Mouse (Mus musculus): Measurements from ENCODE around the gene Mgat5.

Mgat5 gene

DNA sequence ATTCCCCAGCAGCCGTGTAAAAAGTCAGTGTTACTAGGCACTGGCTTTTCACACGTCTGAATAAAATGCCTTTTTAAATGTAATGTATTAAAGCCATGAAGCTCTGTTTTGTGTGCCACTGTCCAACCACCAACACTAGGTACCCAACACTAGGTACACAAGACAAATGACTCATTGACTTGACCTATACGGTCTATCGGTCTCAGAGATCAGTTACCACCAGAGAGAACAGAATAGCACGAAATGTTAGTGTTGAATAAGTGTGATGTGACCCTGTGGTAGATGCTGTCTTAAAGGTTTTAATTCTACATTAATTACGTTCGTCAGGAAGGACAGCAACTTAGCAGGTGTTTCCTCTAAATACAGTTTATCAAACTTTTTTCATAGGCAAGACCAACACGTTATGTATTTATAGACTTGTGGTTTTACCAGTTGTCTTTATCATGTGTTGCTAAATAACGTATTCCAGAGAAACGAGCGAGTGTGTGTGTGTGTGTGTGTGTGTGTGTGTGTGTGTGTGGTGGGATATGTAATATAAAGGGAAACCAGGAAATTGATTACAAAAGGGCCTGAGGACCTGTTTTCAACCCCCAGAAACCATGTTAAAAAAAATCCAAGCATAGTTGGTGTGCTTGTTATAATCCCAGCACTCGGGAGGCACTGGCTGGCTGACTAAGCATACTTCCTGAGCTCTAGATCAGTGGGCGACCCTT, 104.3 kb downstream of the Mgat5 start:
- no peak for DNase-seq

DNA sequence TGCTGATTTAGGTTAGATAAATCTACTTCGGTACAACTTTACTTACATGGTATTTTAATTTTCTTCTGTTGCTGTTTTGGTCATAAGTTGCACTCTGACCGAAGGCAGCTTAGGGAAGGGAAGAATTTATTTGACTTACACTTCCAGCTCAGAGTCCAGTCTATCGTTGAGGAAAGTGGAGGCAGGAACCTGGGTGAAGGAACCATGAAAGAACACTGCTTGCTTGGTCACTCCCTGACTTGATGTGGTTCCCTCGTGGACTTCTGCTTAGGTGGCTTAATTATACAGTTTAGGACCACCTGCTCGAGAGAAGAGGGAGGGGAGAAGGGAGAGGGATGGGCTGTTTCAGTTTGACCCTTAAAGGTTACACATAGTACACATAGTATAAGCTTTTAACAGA, 105.2 kb downstream of the Mgat5 start:
- no peak for DNase-seq

DNA sequence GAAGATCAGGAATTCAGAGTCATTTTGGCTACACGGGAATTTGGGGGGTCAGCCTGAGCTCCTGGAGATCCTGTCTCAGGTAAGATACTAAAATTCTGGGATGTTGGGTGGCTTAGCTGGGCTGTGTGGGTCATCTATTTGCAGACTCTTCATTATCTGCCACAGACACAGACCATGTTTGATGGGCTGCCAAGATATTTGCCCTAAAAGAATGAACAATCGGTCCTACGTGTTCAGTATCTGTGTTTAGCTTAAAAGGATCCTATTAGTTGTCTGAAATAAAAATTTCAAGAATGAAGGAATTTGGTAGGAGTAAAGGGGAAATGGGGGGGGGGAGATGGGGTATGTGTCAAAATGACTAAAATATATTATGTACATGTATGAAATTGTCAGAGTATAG, 105.9 kb downstream of the Mgat5 start:
- no peak for DNase-seq

DNA sequence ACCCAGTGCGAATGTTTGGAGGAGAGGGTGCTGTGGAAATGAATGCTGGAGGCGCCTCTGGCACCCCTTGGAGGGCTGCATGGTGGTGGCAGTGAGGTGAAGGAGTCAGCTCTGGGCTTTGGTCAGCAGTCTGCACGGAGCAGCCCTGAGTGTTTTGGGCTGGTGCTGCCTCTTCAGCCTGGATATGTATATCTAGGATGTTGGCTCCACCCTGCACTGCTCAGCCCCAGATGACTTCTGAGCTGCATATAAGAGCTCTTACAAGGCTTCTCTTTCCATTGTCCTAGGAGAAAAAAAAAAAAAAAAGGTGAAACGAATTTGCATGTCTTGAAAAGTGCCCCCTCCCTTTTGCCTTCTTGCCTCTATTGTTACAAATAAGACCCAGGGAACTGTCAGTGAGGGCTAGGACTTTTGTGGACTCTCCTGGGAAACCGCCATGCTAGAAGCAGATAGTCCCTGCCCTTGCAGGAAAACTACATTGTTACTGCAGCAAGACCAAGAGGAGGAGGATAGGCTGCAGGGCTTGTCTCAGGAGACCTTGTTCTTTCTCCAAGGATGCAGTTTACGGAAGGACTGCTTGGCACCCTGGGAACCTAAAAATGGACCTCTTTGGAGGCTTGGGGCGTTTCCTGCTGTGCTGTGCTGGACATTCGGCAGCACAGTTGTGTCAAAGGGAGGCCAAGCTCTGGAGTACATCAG, 109.0 kb downstream of the Mgat5 start:
- DNase-seq: no peak

DNA sequence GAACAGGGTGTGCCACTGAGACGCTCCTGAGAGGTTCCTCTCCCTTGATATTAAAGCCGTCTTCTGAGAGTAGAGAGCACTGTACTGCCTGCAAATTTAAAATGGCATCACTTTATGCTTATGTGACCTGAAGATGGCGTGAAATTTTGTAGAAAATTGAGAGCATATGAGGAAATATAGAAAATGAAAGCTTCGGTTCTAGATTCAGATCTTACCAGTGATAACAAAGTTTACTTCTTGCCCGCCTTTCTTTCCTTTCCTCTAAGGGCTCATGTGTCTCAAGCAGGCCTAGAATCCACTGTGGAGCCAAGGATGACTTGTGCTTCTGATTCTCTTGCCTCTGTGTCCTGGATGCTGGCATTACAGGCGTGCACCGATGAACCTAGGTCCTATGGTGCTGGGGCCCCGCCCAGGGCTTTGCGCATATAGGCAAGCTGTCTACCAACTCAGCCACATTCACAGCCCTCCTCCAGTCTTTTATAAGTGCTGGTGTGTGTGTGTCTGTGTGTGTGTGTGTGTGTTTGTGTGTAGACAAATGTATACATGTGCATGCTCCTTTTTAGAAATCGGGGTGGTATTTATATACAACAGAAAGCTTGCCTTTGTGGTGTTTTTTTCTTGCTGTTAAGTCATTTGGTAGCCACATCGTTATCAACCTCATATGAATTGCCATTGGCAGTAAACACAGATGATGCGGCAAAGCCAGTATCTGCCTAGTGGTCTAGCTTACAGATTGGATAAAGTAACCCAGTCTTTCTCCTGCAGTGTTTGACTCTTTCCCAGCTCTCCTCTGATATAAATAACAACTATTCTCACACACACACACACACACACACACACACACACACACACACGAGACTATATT, 111.2 kb downstream of the Mgat5 start:
- DNase-seq: no peak

DNA sequence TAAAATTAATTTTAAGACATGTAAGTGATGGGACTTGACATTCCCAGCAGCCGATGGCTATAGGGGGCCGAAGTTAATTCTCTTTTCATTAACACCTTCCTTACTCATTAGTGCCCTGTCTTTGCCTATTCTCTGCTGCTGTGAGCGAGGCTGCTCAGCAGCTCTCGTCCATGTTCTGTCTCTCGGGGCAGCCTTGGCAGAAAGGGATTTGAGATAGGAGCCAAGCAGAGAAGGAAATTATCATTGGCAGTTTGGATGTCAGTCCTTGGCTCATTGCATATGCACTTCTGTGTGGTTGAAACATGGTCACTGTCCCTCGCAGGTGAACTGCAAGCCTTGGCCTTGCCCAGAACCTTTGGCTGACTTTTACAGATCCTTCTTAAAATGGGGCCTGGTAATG, 111.8 kb downstream of the Mgat5 start:
- DNase-seq: no peak

DNA sequence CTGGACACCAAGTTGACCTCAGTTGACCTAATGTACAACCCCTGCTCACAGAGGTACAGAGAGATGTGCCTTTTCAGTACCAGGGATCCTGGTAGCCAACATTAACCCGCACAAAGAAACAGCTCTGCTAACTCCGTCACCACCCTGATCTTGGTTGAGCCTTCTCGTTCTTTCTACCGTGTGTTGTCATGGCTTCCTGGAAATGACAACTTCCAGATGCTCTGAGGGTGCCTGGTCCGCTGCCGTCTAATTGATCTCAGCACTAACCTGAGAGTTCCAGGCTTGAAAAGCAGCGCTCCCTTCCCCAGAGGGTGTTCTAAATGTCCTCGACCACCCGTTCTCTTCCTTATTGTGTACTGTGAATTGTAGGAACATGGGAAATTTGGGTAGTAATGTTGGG, 112.7 kb downstream of the Mgat5 start:
- DNase-seq: no peak

DNA sequence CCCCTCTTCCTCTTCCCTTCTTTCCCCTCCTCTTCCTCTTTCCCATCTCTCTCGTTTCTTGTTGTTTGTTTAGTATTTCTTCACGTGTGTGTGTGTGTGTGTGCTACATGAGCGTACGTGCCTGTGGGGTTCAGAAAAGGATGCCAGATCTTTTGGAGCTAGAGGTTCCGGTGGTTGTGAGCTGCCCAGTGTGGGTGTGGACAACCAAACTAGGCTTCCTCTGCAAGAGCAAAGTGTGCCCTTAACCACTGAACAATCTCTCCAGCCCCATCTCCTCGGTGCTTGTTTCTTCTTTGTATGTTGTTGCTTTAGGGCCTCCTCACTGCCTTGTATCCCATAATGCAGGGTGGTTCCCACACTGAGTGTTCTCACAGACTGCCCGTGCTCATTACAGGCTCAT, 113.7 kb downstream of the Mgat5 start:
- DNase-seq: no peak

DNA sequence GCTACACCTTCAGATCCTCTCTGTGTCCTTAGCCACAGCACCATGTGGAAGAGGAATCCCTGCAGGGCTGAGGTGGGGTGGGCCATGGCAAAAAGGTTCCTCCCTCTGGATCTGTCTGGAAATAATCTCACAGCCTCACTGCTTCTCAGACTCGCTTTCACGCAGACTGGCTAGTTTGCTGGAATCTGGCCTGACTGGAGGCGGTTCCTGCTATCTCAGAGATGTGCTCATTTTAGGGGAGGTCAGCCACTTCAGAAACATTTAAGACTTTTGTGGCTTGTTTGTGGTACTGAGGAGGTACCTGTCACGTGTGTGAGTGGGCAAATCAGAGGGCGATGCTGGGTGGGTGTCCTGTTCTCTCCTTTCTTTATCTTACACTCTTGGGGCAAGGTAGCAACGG, 115.0 kb downstream of the Mgat5 start:
- DNase-seq: no peak

DNA sequence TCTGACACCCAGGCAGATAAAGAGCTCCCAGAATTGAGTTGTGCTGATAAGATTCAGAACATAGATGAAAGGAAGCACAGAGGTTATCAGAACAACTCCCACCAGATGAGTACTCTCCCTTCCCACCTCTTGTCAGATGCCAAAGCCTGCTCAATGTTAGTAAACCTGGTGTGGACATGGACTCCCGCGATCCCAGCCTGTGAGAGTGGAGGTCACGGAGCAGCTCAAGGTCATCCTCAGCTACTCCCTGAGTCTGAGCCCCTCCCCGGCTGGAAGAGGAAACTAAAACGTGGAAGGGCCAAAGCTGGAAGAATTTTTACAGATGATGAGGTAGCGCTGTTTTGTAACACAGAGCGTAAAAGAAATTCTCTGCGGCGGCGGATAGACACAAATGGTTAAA, 116.1 kb downstream of the Mgat5 start:
- no peak for DNase-seq

DNA sequence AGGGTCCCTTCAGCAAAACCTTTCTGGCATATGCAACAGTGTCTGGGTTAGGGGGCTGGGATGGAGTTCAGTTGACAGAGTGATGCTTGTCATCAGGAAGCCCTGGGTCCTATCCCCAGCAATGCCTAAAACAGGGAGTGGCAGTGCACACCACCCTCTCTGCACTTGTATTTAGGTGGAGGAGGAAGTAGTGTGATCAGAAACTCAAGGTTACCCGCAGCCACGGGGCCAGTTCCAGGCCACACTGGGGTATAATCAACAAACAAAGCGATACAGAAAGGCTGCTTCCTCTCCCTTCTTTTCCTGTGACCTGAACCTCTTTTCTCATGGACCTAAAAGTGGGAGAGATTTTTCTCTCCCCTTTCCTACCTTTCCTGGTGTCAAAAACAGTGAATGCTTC, 116.8 kb downstream of the Mgat5 start:
- DNase-seq: no peak

DNA sequence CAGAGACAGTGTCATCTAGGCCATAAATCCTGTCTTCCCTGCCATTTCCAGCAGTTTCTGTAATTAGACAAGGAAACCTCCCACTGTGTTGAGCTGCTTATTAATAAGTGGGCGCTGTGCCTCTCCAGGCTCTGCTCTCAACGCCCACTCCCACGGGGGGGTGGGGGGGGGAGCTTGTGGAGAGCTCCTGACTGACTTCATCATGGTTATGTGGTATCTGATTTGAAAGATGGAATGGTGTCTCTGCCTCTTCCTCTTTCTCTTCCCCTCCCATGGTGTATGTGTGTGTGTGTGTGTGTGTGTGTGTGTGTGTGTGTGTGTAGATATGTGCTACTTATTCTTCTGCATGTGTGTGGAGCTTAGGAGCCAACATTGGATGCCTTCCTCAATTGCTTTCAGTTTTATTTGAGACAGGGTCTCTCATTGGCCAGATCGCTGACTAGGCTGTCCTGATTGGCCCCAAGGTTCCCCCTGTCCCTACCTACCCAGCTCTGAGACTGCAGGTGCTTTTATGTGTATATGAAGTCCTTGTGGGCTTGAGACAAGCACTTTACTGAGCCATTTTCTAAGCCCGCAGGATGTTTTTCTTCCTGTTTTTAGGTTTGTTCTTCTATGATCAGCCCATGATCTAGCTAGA, 117.5 kb downstream of the Mgat5 start:
- no peak for DNase-seq

DNA sequence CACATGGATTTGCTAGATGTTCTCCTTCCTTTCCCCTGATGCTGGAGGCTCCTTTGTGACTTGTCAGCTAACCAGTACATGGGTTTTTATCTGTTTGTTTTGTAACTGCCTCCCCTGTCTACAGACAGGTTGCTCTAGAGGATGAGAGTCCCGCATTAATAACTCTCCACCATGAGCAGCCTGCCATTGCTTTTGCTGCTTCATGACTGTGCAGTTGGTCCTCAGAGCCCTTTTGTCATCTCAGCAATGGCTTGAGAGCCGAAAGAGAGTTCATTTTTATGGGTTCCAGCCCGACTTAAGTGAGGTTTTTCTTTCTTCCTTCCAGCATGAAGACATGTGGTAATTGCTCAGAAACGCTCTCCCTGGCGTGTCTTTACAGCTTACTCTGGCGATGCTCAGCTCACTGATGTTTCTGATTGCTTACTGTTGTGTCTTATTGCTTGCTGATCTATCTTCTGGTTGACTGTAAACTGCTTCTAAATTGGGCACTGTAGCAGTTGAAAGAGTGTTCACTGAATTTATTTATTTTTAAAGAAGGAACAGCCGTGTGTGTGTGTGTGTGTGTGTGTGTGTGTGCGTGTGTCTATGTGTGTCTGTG, 120.9 kb downstream of the Mgat5 start:
- DNase-seq: no peak

DNA sequence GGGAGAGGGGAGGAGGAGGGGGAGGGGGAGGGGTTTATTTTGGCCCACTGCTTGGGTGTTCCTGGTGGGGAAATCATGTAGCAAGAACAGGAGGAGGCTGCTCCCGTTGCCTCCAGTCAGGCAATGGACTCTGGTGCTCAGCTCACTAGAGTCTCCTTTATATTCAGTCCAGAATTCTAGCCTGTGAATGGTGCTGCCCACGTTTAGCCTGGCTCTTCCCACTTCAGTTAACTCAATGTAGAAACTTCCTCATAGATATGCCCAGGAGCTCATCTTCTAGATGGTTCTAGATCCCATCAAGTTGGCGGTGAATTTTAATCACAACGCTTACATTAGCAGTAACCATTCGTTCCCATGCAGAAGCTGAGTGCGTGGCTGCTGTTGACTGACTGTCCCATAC, 123.0 kb downstream of the Mgat5 start:
- no peak for DNase-seq

DNA sequence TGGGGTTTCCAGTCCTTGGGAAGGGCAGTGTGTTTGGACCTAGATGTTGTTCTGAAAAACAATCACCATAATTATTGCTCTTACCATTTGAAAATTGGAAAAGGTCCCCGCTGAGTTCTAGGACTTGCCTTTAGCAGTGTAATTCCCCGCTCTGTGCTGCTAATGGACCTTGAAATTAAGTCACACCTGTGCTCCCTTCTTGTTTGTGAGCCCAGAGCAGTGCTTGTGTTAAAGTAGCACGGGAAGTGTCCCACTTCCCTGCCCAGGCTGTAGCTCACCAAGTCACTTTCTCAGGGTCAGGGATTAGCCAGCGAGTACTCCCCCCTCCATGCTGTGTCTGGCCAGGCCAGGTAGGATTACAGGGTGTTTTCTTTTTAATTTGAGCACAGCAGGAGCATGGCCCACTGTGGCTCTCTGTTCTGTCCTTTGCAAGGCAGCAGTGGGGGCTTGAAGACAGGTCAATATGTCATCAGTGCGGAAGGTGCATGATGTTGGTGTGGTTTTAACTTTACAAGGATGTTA, 123.6 kb downstream of the Mgat5 start:
- DNase-seq: no peak

DNA sequence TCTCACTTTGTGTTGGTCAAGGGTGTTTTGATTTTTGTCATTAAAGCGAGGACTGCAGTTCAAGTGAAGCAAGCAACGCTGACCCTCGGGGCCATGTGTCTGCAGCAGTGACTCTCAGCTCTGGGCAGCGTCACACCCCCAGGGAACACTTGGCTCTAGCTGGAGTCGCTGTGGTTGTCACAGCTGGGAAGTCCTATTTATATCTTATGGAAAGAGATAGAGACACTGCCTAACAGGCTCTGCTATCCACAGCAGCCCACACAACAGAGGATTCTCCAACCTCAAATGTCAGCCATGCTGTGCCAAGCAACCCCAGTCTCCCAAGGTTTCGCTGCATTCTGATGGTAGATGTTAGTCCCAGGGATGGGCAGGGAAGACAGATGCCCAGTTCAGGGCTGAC, 125.0 kb downstream of the Mgat5 start:
- peak; percentile 33 for DNase-seq

DNA sequence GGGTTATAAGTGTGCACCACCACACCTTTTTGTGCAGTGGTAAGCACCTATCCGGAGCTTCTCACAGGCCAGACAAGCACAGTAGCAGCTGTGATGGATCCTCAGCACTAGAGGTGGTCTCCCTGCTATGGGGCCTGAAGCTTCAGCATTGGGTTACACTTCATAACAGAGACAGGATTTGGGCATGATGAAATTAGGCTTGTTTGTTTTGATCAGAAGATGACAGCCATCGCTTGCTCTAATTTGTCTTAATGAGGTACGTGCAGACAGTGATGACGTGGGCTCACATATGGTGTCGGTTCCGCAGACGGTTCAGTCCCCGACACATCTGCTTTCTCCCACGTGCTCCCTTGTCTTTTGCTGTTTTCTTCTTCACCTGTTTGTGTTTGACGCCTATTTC, 132.9 kb downstream of the Mgat5 start:
- no peak for DNase-seq

DNA sequence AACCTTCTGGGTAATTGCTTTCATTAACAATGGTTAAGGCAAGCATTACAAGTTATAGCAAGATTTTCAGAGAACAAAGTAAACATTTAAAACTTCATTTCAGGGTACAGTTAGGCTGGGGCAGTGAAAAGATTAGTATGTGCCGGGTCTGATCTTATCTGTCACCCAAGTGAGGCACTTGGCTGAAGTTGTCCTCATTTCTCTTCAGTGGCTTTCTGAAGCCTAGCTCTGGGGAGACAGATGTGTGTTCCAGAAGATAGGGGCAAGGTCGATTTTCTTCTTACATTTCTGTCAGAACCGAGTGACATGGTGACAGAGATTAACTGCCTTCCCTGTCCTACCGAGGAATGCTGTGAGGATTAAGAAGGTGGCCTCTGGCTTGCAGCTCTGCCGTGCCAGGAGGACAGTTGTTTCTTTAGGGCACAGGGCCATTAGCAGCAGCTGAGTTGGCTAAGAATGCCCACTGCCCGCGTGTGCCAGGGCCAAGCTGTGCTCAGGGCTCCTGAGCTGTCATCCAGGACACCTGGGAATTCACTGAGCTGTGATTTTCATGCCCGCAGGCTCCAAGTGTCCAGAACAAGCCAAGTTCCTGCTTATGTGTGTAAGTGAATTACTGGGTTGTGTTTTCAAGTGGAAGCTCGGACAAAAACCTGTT, 134.1 kb downstream of the Mgat5 start:
- DNase-seq: no peak

DNA sequence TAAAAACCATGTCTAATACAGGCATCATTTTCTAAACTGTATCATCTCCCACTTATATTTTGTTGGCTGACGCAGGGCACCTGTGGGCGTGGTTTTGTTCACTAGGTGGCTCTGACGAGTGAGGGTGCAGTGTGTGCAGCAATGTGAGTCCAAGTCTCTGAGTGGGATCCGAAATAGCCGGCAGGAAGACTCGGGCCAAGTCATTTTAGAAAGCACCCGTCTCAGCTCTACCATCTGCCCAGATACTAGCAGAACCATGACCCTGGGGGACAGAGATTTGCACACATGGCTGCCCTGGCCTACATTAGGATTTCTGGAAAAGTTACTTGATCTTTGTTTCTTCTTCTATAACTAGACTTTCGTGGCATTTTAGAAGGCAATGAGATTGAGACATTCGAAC, 135.5 kb downstream of the Mgat5 start:
- no peak for DNase-seq

DNA sequence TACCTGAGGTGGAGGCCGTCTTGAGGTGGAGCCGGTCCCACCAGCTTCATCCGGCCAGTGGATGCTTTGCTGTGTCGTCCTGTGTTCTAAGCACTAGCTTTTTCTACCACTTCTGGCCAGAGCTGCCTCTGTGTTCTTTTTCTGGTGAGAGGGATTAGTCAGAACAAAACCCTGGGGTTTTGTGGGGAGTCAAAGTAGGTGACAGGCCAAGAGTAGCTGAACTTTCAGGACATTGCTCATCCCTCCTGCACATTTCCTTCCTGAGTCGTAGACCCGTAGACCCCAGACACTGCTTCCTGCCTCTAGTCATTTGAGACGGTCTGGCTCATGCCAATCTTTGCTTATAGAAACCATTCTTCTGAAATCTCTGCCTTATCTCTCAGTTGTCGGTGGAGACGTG, 140.1 kb downstream of the Mgat5 start:
- DNase-seq: no peak

DNA sequence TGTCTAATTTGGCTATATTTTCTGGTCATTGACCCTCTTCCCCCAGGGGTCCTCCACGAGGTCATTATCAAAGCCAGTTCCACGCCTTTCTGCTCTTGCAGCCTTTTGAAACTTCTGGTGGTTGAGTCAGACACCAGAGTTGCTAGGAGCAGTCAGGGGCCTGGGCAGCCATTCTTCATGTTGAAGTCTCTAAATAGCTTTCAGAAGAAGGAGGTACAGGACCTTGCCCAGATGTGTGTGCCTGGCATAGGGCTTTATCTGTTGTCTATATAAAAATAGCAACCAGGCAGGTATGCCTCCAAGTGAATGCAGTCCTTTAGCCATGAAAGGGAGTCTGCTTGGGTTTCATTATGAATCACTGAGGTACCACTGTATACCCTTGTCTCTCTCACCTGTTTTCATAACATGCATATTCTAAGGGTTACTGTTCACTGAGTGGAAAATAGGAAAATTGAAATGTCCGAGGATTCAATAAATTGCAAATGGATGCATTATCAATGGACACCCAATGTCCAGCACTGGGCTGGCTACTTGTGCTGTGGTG, 141.9 kb downstream of the Mgat5 start:
- no peak for DNase-seq

All from lung, postnatal 10 days (tissue).